Mouse (Mus musculus) liver, postnatal 0 days (tissue): ENCODE measurements around the gene Ctf2. TPM values are rescaled to one million over a fixed set of nuclear protein-coding genes. Genes with fewer than 3 reads are reported as not detected.
"Not testable (repeated sequence)": the region's sequence is repeated elsewhere in the genome, so short reads cannot be mapped to it uniquely, and the experiment has no call there.

ENCODE experiments used
- ATAC-seq: fragments of 200-750 bp; cut with Nextera tagmentation; 2 replicates; pipeline ENCODE4 v1.8.0; 2017; ENCODE audit warnings: mild to moderate bottlenecking, moderate library complexity
- DNase-seq: peaks from one replicate; pipeline ENCODE4 v3.0.0-alpha.2; 2016
- H3K27ac ChIP-seq: fragments of 300-500 bp; sonication (generic); 2 replicates; pipeline ENCODE4 v1.5.1; 2014; ENCODE audit warnings: antibody characterized with exemption, moderate library complexity, mild to moderate bottlenecking, low read depth
- H3K27me3 ChIP-seq: fragments of 300-500 bp; sonication (generic); 2 replicates; pipeline ENCODE4 v1.6.1; 2014; ENCODE audit warnings: low read length, control low read depth, mixed read lengths; ENCODE audit not compliant: insufficient read depth
- H3K36me3 ChIP-seq: fragments of 300-500 bp; sonication (generic); replicated peaks from 2 replicates; pipeline ENCODE4 v1.6.1; 2014; ENCODE audit warnings: mild to moderate bottlenecking, control low read depth, low read length, moderate library complexity, mixed read lengths; ENCODE audit not compliant: insufficient read depth
- H3K4me1 ChIP-seq: fragments of 300-500 bp; sonication (generic); 2 replicates; pipeline ENCODE4 v1.6.1; 2014; ENCODE audit warnings: antibody characterized with exemption, mild to moderate bottlenecking, control low read depth; ENCODE audit not compliant: insufficient read depth
- H3K4me2 ChIP-seq: fragments of 300-500 bp; sonication (generic); 2 replicates; pipeline ENCODE4 v1.6.1; 2014; ENCODE audit warnings: low read depth, mild to moderate bottlenecking, low read length, moderate library complexity, mixed read lengths
- H3K4me3 ChIP-seq: fragments of 300-500 bp; sonication (generic); 2 replicates; pipeline ENCODE4 v1.5.1; 2014; ENCODE audit warnings: low read depth, low read length
- H3K9ac ChIP-seq: fragments of 300-500 bp; sonication (generic); replicated peaks from 2 replicates; pipeline ENCODE4 v1.6.1; 2014; ENCODE audit warnings: mild to moderate bottlenecking, moderate library complexity
- H3K9me3 ChIP-seq: fragments of 300-500 bp; sonication (generic); 2 replicates; pipeline ENCODE4 v1.6.1; 2016; ENCODE audit warnings: mild to moderate bottlenecking, control low read depth, low read length, mixed read lengths
- CTCF ChIP-seq: sonication (generic); IDR thresholded peaks from 2 replicates; pipeline ENCODE4 v1.5.1; 2016; ENCODE audit warnings: antibody characterized with exemption, low read depth
- EP300 ChIP-seq: IDR thresholded peaks from 2 replicates; pipeline ENCODE4 v1.6.1; 2016; ENCODE audit warnings: antibody characterized with exemption, low read depth, mild to moderate bottlenecking
- WGBS: fragments of 180-500 bp; shearing (Covaris S2); extraction: QIAGEN DNeasy Blood & Tissue Kit; methylation state at CpG from one replicate; pipeline ENCODE4 v1.1.7; 2014; ENCODE audit not compliant: insufficient replicate concordance; 5-methylcytosine and 5-hydroxymethylcytosine counted together
- polyA plus RNA-seq: library from polyadenylated mRNA; unstranded; fragments of >200 nt; fragmentation: Nextera tagmentation; extraction: Ambion mirVana; gene quantifications from 2 replicates; pipeline ENCODE4 v1.2.1, GENCODE M21; 2015

The Ctf2 gene
- not detected in 2 replicates for polyA plus RNA-seq

GRCm38 (mm10) chr7:127732066-127732465 lies at the start of gene Ctf2:
TSS of gene Ctf2 (minus strand) at chr7:127732166.
- not testable (repeated sequence) for DNase-seq, H3K27ac ChIP-seq, ATAC-seq, H3K36me3 ChIP-seq, H3K4me1 ChIP-seq, H3K27me3 ChIP-seq, H3K9ac ChIP-seq, H3K9me3 ChIP-seq, H3K4me3 ChIP-seq, H3K4me2 ChIP-seq
- no CpG with 5 or more reads among the region's 5 CpGs for whole genome bisulfite sequencing

GRCm38 (mm10) chr7:127778350-127778749 lies 46.4 kb upstream of the Ctf2 start:
- 72% methylated on average over 4 of the region's 4 CpGs for WGBS
- peak overlapping the region; percentile 93 for H3K9ac ChIP-seq
- H3K9me3 ChIP-seq, result no peaks in the 10 kb centered on the region
- H3K36me3 ChIP-seq, result peaks cover 41% of the 10 kb centered on the region
- DNase-seq, result no peak
- peaks cover 5% of the 10 kb centered on the region for H3K4me1 ChIP-seq
- H3K4me3 ChIP-seq, result peak overlapping the region; percentile 96
- peak overlapping the region; percentile 95 for H3K4me2 ChIP-seq
- no peaks in the 10 kb centered on the region for H3K27me3 ChIP-seq
- no peak for TF ChIP-seq CTCF
- ATAC-seq, result no peak
- H3K27ac ChIP-seq, result no peak overlapping the region

GRCm38 (mm10) chr7:127777474-127778266 lies 45.7 kb upstream of the Ctf2 start:
- Histone ChIP-seq H3K4me3 (peak overlapping the region; percentile 96), H3K9ac (peak overlapping the region; percentile 93), H3K4me2 (peak overlapping the region; percentile 95), H3K36me3 (peaks cover 37% of the 10 kb centered on the region), H3K27ac (peak overlapping the region; percentile 98), H3K4me1 (peaks cover 5% of the 10 kb centered on the region), H3K27me3 (no peaks in the 10 kb centered on the region), H3K9me3 (no peaks in the 10 kb centered on the region)
- TF ChIP-seq CTCF, result no peak
- TF ChIP-seq EP300, result no peak
- ATAC-seq, result peak; percentile 60
- WGBS, result 5% methylated on average over 42 of the region's 66 CpGs
- DNase-seq, result peak; percentile 80

- under 1% methylated on average over 57 of the region's 70 CpGs for WGBS
- ATAC-seq (peak; percentile 92), DNase-seq (peak; percentile 98)
- Histone ChIP-seq H3K9me3 (no peaks in the 10 kb centered on the region), H3K4me3 (peak overlapping the region; percentile 96), H3K36me3 (peaks cover 30% of the 10 kb centered on the region), H3K27ac (peak overlapping the region; percentile 98), H3K4me1 (peaks cover 8% of the 10 kb centered on the region), H3K27me3 (no peaks in the 10 kb centered on the region), H3K9ac (peak overlapping the region; percentile 93), H3K4me2 (peak overlapping the region; percentile 95)
- TF ChIP-seq CTCF (no peak), EP300 (0 out of 2 replicates have a peak, but pooled peaks have one; percentile 44)
Observed at GRCm38 (mm10) chr7:127776878-127777473, 45.0 kb upstream of the Ctf2 start.

GRCm38 (mm10) chr7:127776426-127776825 lies 44.5 kb upstream of the Ctf2 start, which contains the start of gene Setd1a:
TSS of gene Setd1a (plus strand) at chr7:127776670.
- H3K4me3 ChIP-seq, result peak within 1 kb of the TSS; percentile 96
- ATAC-seq (peak; percentile 53), DNase-seq (peak; percentile 92)
- under 1% methylated on average over 23 of the region's 23 CpGs for WGBS
- H3K27me3 ChIP-seq, result no peaks in the 10 kb centered on the region
- peaks cover 25% of the 10 kb centered on the region for H3K36me3 ChIP-seq
- H3K27ac ChIP-seq, result peak within 1 kb of the TSS; percentile 98
- TF ChIP-seq CTCF, result no peak
- TF ChIP-seq EP300, result peak; percentile 6; the same call in 1 of the 2 replicates
- peak within 1 kb of the TSS; percentile 95 for H3K4me2 ChIP-seq
- peaks cover 11% of the 10 kb centered on the region for H3K4me1 ChIP-seq
- H3K9ac ChIP-seq, result peak within 1 kb of the TSS; percentile 93
- no peaks in the 10 kb centered on the region for H3K9me3 ChIP-seq

- not testable (repeated sequence) for DNase-seq, H3K9me3 ChIP-seq, H3K27me3 ChIP-seq, ATAC-seq
- Histone ChIP-seq H3K36me3 (peaks cover 19% of the 10 kb centered on the region), H3K4me3 (peak overlapping the region; percentile 96), H3K4me2 (peak overlapping the region; percentile 95), H3K9ac (peak overlapping the region; percentile 93), H3K27ac (peak overlapping the region; percentile 98; the same call in 1 of the 2 replicates), H3K4me1 (peaks cover 17% of the 10 kb centered on the region)
- whole genome bisulfite sequencing, result 66% methylated on average over 7 of the region's 7 CpGs
Observed at GRCm38 (mm10) chr7:127775837-127776236, 43.9 kb upstream of the Ctf2 start.
